Mouse (Mus musculus) liver, embryonic 12.5 days (tissue): ENCODE measurements around the gene Rasgrp1. TPM values are rescaled to one million over a fixed set of nuclear protein-coding genes. Genes with fewer than 3 reads are reported as not detected.

Experiments
- polyA plus RNA-seq: library from polyadenylated mRNA; unstranded; fragments of >200 nt; fragmentation: Nextera tagmentation; extraction: Ambion mirVana; gene quantifications from 2 replicates; pipeline ENCODE4 v1.2.1, GENCODE M21; 2016

Rasgrp1 gene
- polyA plus RNA-seq, 1 experiment from 2014 or later: 0.37 TPM

Other genes starting within 250 kb of the Rasgrp1 start
- gene Spred1, start 221.6 kb downstream of the Rasgrp1 start, polyA plus RNA-seq: 6.4 and 6.9 TPM in 2 replicates
- 6.6 TPM in 2 replicates for gene Fam98b, start 93.3 kb downstream of the Rasgrp1 start, polyA plus RNA-seq